Mouse (Mus musculus) cerebellum, postnatal 4 days (tissue): ENCODE measurements around the gene Tmed10.

Experiments
- DNase-seq, 2 experiments: peaks; one replicate each; pipeline ENCODE4 v3.0.0; 2022; ENCODE audit warnings: low spot score in 2 of 2, mixed read lengths in 1 of 2

Tmed10 gene

GRCm38 (mm10) chr12:85330153-85330552, 44.5 kb downstream of the Tmed10 start:
- no peak for DNase-seq

GRCm38 (mm10) chr12:85308651-85309050, 66.0 kb downstream of the Tmed10 start:
- DNase-seq = no peak

GRCm38 (mm10) chr12:85305247-85305892, 69.3 kb downstream of the Tmed10 start:
- DNase-seq = peak; percentile 71 to 85

GRCm38 (mm10) chr12:85304725-85305124, 69.9 kb downstream of the Tmed10 start:
- no peak for DNase-seq

GRCm38 (mm10) chr12:85303256-85303655, 71.4 kb downstream of the Tmed10 start:
- DNase-seq = no peak

GRCm38 (mm10) chr12:85298835-85299180, 75.8 kb downstream of the Tmed10 start:
- DNase-seq = no peak

GRCm38 (mm10) chr12:85298127-85298834, 76.4 kb downstream of the Tmed10 start:
- DNase-seq = no peak

- DNase-seq = no peak
Observed at GRCm38 (mm10) chr12:85297345-85297997, 77.2 kb downstream of the Tmed10 start.

GRCm38 (mm10) chr12:85296915-85297314, 77.7 kb downstream of the Tmed10 start:
- no peak for DNase-seq

- no peak for DNase-seq
Observed at GRCm38 (mm10) chr12:85295506-85295905, 79.1 kb downstream of the Tmed10 start.

- no peak for DNase-seq
Observed at GRCm38 (mm10) chr12:85292906-85293305, 81.7 kb downstream of the Tmed10 start.

GRCm38 (mm10) chr12:85292288-85292687, 82.4 kb downstream of the Tmed10 start:
- DNase-seq = no peak

- DNase-seq = no peak
Observed at GRCm38 (mm10) chr12:85291541-85291940, 83.1 kb downstream of the Tmed10 start.

- no peak for DNase-seq
Observed at GRCm38 (mm10) chr12:85290633-85291032, 84.0 kb downstream of the Tmed10 start.
